ENCODE assay signal across 10 mouse cellular contexts in genomic region chr1:161718254-161718653, GRCm38 (mm10).
DNase-seq lines count a peak whose midpoint lies in the region; ATAC-seq lines count a peak whose summit lies in the region.
"Had no signal": no experiment of that assay in that cellular context is flagged by ENCODE, and none has a peak within 500 bp of the region (broad histone marks: within the 10 kb centered on the region; RNA-seq: fewer than 3 reads in every experiment).

No protein-coding gene starts in this region.

- DNase-seq in embryo, embryonic 10 days (ENCODE audit: low spot score): peak; percentile 28
- DNase-seq in embryo, embryonic 9.5 days (ENCODE audit: extremely low spot score): no peak
- DNase-seq in kidney, adult 9 months: no peak
- DNase-seq in Muller cell, postnatal 12 days (ENCODE audit: inconsistent ontology term): peak; percentile 42
- DNase-seq in adipocyte (ENCODE audit: low spot score): no peak
- DNase-seq: right cerebral cortex, postnatal 25 days had no signal

- H3K4me1 ChIP-seq in kidney, embryonic 15.5 days: peaks cover 8% of the 10 kb centered on the region; the same call in 1 of the 2 replicates
- 0 out of 2 replicates have a peak, but pooled peaks cover 3% of the 10 kb centered on the region for H3K4me1 ChIP-seq in intestine, embryonic 16.5 days (ENCODE audit: control insufficient read depth, insufficient read depth, low read length)
- H3K4me1 ChIP-seq: forebrain, embryonic 15.5 days had no signal

- no peaks in the 10 kb centered on the region for H3K27me3 ChIP-seq in kidney, embryonic 15.5 days
- H3K27me3 ChIP-seq in intestine, embryonic 16.5 days (replicated peaks; ENCODE audit: control insufficient read depth, insufficient read depth, low read length): no peaks in the 10 kb centered on the region
- H3K27me3 ChIP-seq: forebrain, embryonic 15.5 days had no signal

- no peak overlapping the region for H3K27ac ChIP-seq in kidney, embryonic 15.5 days
- H3K27ac ChIP-seq in intestine, embryonic 16.5 days (ENCODE audit: low read length): no peak overlapping the region
- H3K27ac ChIP-seq: forebrain, embryonic 15.5 days had no signal

- H3K36me3 ChIP-seq in kidney, embryonic 15.5 days: no peaks in the 10 kb centered on the region
- H3K36me3 ChIP-seq in intestine, embryonic 16.5 days (ENCODE audit: control insufficient read depth, insufficient read depth, low read length): no peaks in the 10 kb centered on the region
- H3K36me3 ChIP-seq: forebrain, embryonic 15.5 days had no signal

- peak; percentile 95 for ATAC-seq in kidney, embryonic 15.5 days (replicated peaks; ENCODE audit: low FRiP score)
- ATAC-seq in intestine, embryonic 16.5 days: peak; percentile 77
- ATAC-seq in frontal cortex, adult (ENCODE audit: low TSS enrichment): no peak
- ATAC-seq: forebrain, embryonic 15.5 days had no signal

- H3K9me3 ChIP-seq in kidney, embryonic 15.5 days (replicated peaks): no peaks in the 10 kb centered on the region
- no peaks in the 10 kb centered on the region for H3K9me3 ChIP-seq in intestine, embryonic 16.5 days (ENCODE audit: control insufficient read depth, low read length)
- H3K9me3 ChIP-seq: forebrain, embryonic 15.5 days had no signal

- H3K4me2 ChIP-seq in kidney, embryonic 15.5 days: no peak overlapping the region
- H3K4me2 ChIP-seq in intestine, embryonic 16.5 days (ENCODE audit: low read depth, low read length): no peak overlapping the region
- H3K4me2 ChIP-seq: forebrain, embryonic 15.5 days had no signal

- 10% methylated on average over 5 of the region's 5 CpGs for WGBS in kidney, embryonic 15.5 days
- 15% methylated on average over 5 of the region's 5 CpGs for WGBS in intestine, embryonic 16.5 days

- no peak overlapping the region for H3K9ac ChIP-seq in kidney, embryonic 15.5 days
- H3K9ac ChIP-seq in intestine, embryonic 16.5 days (ENCODE audit: low read depth, low read length): no peak overlapping the region
- H3K9ac ChIP-seq: forebrain, embryonic 15.5 days had no signal

- no peak overlapping the region for H3K4me3 ChIP-seq in kidney, embryonic 15.5 days (replicated peaks)
- no peak overlapping the region for H3K4me3 ChIP-seq in intestine, embryonic 16.5 days (ENCODE audit: low read length)
- H3K4me3 ChIP-seq: forebrain, embryonic 15.5 days had no signal

Comparison
In these comparisons a context has a peak if more than half of its experiments do, and no peak if none do; other contexts are left out.
1. DNase-seq: peak in embryo, embryonic 10 days (single experiment) and Muller cell, postnatal 12 days (single experiment); none in embryo, embryonic 9.5 days (single experiment), kidney, adult 9 months (single experiment) and adipocyte (single experiment).